Mouse (Mus musculus) liver, embryonic 13.5 days (tissue): ENCODE measurements around the gene Uchl3. TPM values are rescaled to one million over a fixed set of nuclear protein-coding genes. Genes with fewer than 3 reads are reported as not detected.

Experiments used
- ATAC-seq: fragments of 200-750 bp; cut with Nextera tagmentation; 2 replicates; pipeline ENCODE4 v1.8.0; 2017; ENCODE audit warnings: low read depth, mild to moderate bottlenecking, moderate number of reproducible peaks, moderate library complexity
- DNase-seq: peaks from one replicate; pipeline ENCODE4 v3.0.0; 2022
- H3K27ac ChIP-seq: fragments of 300-500 bp; sonication (generic); 2 replicates; pipeline ENCODE4 v1.5.1; 2015; ENCODE audit warnings: moderate library complexity, mild to moderate bottlenecking, inconsistent platforms
- H3K27me3 ChIP-seq: fragments of 300-500 bp; sonication (generic); 2 replicates; pipeline ENCODE4 v1.6.1; 2015; ENCODE audit warnings: mild to moderate bottlenecking, inconsistent platforms
- H3K36me3 ChIP-seq: fragments of 300-500 bp; sonication (generic); 2 replicates; pipeline ENCODE4 v1.6.1; 2015; ENCODE audit warnings: mild to moderate bottlenecking, inconsistent platforms
- H3K4me1 ChIP-seq: fragments of 300-500 bp; sonication (generic); replicated peaks from 2 replicates; pipeline ENCODE4 v1.6.1; 2015; ENCODE audit warnings: inconsistent platforms
- H3K4me2 ChIP-seq: fragments of 300-500 bp; sonication (generic); 2 replicates; pipeline ENCODE4 v1.6.1; 2015; ENCODE audit warnings: inconsistent platforms, mild to moderate bottlenecking, moderate library complexity
- H3K4me3 ChIP-seq: fragments of 300-500 bp; sonication (generic); replicated peaks from 2 replicates; pipeline ENCODE4 v1.5.1; 2015; ENCODE audit warnings: mild to moderate bottlenecking, inconsistent platforms
- H3K9ac ChIP-seq: fragments of 300-500 bp; sonication (generic); 2 replicates; pipeline ENCODE4 v1.6.1; 2015; ENCODE audit warnings: mild to moderate bottlenecking, inconsistent platforms
- H3K9me3 ChIP-seq: fragments of 300-500 bp; sonication (generic); replicated peaks from 2 replicates; pipeline ENCODE4 v1.6.1; 2016; ENCODE audit warnings: inconsistent platforms
- WGBS: fragments of 180-500 bp; shearing (Covaris S2); methylation state at CpG from one replicate; pipeline ENCODE4 v1.1.7; 2015; ENCODE audit not compliant: insufficient replicate concordance; 5-methylcytosine and 5-hydroxymethylcytosine counted together
- polyA plus RNA-seq: library from polyadenylated mRNA; unstranded; fragments of >200 nt; fragmentation: Nextera tagmentation; extraction: Ambion mirVana; gene quantifications from 2 replicates; pipeline ENCODE4 v1.2.1, GENCODE M21; 2015

Uchl3 gene
- polyA plus RNA-seq, 1 experiment from 2014 or later = 99.0 TPM

DNA sequence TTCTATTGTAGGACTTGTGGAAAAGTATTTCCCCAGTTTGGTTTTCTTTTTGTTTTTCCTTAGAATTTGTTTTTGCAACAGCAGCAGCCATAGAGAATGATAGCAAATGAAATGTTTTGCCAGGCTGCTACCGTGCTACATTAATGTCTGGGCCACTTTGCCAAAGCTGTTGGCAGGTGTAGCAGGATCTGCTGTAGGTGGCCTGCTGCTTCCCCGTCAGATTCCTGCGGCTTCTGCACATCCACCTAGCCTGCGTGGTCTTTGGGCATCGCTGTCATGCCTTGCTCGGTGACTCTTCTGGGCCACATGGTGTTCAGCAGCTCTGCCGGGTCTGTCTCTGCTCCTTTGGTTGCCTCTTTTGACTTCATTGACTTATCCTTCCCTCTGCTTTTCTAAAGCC is 14.9 kb downstream of the Uchl3 start:
- Histone ChIP-seq H3K27me3 (no peaks in the 10 kb centered on the region), H3K36me3 (peaks cover 15% of the 10 kb centered on the region; the same call in 1 of the 2 replicates), H3K4me2 (no peak overlapping the region), H3K27ac (no peak overlapping the region), H3K4me1 (0 out of 2 replicates have a peak, but pooled peaks cover 4% of the 10 kb centered on the region), H3K9ac (no peak overlapping the region), H3K4me3 (no peak overlapping the region), H3K9me3 (no peaks in the 10 kb centered on the region)
- DNase-seq (no peak), ATAC-seq (no peak)
- 88% methylated on average over 7 of the region's 7 CpGs for WGBS

- WGBS = 86% methylated on average over 1 of the region's 1 CpGs
- no peaks in the 10 kb centered on the region for H3K9me3 ChIP-seq
- H3K27ac ChIP-seq = no peak overlapping the region
These were observed 18.5 kb downstream of the Uchl3 start for GRCm38 (mm10) chr14:101672226-101672625.

GRCm38 (mm10) chr14:101687696-101688095 is 33.9 kb downstream of the Uchl3 start:
- no peak overlapping the region for H3K9ac ChIP-seq
- 83% methylated on average over 6 of the region's 6 CpGs for WGBS
- ATAC-seq (no peak), DNase-seq (no peak)
- H3K36me3 ChIP-seq = 0 out of 2 replicates have a peak, but pooled peaks cover 2% of the 10 kb centered on the region
- H3K4me1 ChIP-seq = no peaks in the 10 kb centered on the region
- H3K4me2 ChIP-seq = no peak overlapping the region
- H3K27me3 ChIP-seq = no peaks in the 10 kb centered on the region
- H3K9me3 ChIP-seq = no peaks in the 10 kb centered on the region
- H3K4me3 ChIP-seq = no peak overlapping the region
- H3K27ac ChIP-seq = no peak overlapping the region

More at GRCm38 (mm10) chr14:101672226-101672625, 18.5 kb downstream of the Uchl3 start:
- no peak overlapping the region for H3K4me3 ChIP-seq
- H3K27me3 ChIP-seq = no peaks in the 10 kb centered on the region
- ATAC-seq (no peak), DNase-seq (no peak)
- no peak overlapping the region for H3K9ac ChIP-seq
- H3K4me1 ChIP-seq = no peaks in the 10 kb centered on the region
- no peak overlapping the region for H3K4me2 ChIP-seq
- H3K36me3 ChIP-seq = peaks cover 22% of the 10 kb centered on the region

DNA sequence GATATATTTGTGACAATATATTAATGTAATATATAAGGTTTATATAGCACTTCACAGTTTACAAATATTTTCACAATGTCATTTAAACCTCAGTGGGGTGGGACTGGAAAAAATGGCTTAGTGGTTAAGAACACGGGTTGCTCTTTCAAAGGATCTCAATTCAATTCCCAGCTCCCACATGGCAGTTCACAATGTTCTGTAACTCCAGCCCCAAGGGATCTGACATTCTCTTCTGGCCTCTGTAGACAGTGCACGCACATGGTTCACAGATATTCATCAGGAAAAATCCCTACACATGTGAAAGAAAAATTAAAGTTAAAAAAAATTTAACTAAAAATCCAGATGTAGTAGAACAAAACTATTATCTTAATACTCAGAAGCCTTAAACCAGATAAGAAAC is 34.6 kb downstream of the Uchl3 start:
- Histone ChIP-seq H3K4me1 (no peaks in the 10 kb centered on the region), H3K4me3 (no peak overlapping the region), H3K27ac (no peak overlapping the region), H3K36me3 (0 out of 2 replicates have a peak, but pooled peaks cover 2% of the 10 kb centered on the region), H3K27me3 (no peaks in the 10 kb centered on the region), H3K4me2 (no peak overlapping the region), H3K9ac (no peak overlapping the region), H3K9me3 (no peaks in the 10 kb centered on the region)
- DNase-seq (no peak), ATAC-seq (no peak)
- 66% methylated on average over 2 of the region's 2 CpGs for WGBS

- ATAC-seq = no peak
- Histone ChIP-seq H3K9ac (no peak overlapping the region), H3K4me3 (no peak overlapping the region), H3K27ac (no peak overlapping the region), H3K27me3 (no peaks in the 10 kb centered on the region), H3K4me2 (no peak overlapping the region), H3K9me3 (no peaks in the 10 kb centered on the region), H3K36me3 (no peaks in the 10 kb centered on the region), H3K4me1 (no peaks in the 10 kb centered on the region)
- DNase-seq = no peak
- 59% methylated on average over 4 of the region's 4 CpGs for WGBS
These were observed 50.7 kb downstream of the Uchl3 start for GRCm38 (mm10) chr14:101704479-101704878.

- H3K27ac ChIP-seq = no peak overlapping the region
- DNase-seq (no peak), ATAC-seq (no peak)
- H3K36me3 ChIP-seq = no peaks in the 10 kb centered on the region
- H3K4me3 ChIP-seq = no peak overlapping the region
- H3K27me3 ChIP-seq = no peaks in the 10 kb centered on the region
- 49% methylated on average over 5 of the region's 5 CpGs for WGBS
- no peak overlapping the region for H3K4me2 ChIP-seq
- no peaks in the 10 kb centered on the region for H3K4me1 ChIP-seq
- H3K9me3 ChIP-seq = no peaks in the 10 kb centered on the region
- no peak overlapping the region for H3K9ac ChIP-seq
These were observed 53.3 kb downstream of the Uchl3 start for GRCm38 (mm10) chr14:101707088-101707487.

GRCm38 (mm10) chr14:101714414-101714813 is 60.6 kb downstream of the Uchl3 start:
- ATAC-seq (no peak), DNase-seq (no peak)
- Histone ChIP-seq H3K9ac (no peak overlapping the region), H3K4me1 (no peaks in the 10 kb centered on the region), H3K9me3 (no peaks in the 10 kb centered on the region), H3K27ac (no peak overlapping the region), H3K4me2 (no peak overlapping the region), H3K36me3 (no peaks in the 10 kb centered on the region), H3K4me3 (no peak overlapping the region), H3K27me3 (no peaks in the 10 kb centered on the region)
- WGBS = 68% methylated on average over 2 of the region's 2 CpGs

DNA sequence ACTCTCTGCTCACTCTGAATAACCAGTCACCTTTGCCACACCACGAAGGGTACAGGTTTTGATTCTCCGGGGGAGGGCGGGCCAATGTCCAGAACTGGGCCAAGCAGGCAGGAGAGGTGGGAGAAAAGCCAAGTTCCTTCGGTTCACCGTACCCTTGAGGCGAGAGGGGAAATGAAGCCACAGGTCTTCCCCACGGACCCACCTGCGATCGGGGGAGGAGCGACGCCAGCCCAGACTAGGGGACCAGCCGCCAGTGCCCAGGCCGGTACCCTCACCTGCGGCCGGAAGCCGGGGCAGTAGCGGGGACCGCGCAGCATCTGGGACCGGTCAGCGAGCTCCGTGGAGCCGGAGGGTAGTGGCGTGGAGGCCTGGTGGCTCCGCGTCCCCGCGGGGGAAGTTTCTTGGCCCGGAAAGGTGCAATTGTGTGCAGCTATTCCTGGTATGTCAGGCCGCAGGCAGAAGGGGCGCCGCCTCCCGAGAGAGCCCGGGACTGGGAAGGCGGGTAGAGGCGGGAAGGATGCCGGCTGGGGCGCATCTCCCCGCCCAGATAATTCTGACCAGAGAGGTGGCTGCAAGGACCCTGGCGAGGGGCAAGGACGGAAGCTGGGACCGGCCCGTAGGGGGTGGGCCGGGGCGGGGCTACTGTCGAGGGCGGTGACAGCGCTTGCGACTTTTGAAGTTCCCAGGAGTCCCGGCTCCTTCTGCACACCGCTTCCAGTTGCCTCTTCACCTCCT is 75.6 kb downstream of the Uchl3 start, which contains the start of the genes Gm9922 and Lmo7:
Gene Gm9922, minus strand, starts transcription at position 578 of the 735 bp plus-strand sequence.
Gene Lmo7, plus strand, starts transcription at position 721 of the 735 bp plus-strand sequence.
- Histone ChIP-seq H3K4me1 (0 out of 2 replicates have a peak, but pooled peaks cover 3% of the 10 kb centered on the region), H3K4me3 (peak within 1 kb of the TSS; percentile 59), H3K27me3 (peaks cover 55% of the 10 kb centered on the region), H3K9ac (peak within 1 kb of the TSS; percentile 49; the same call in 1 of the 2 replicates), H3K4me2 (peak within 1 kb of the TSS; percentile 75), H3K36me3 (no peaks in the 10 kb centered on the region), H3K9me3 (no peaks in the 10 kb centered on the region), H3K27ac (no peak within 1 kb of the TSS)
- WGBS = 1% methylated on average over 51 of the region's 51 CpGs
- peak; percentile 4 for DNase-seq
- ATAC-seq = peak; percentile 64

GRCm38 (mm10) chr14:101729972-101730692 is 76.4 kb downstream of the Uchl3 start:
- no peaks in the 10 kb centered on the region for H3K36me3 ChIP-seq
- H3K27ac ChIP-seq = no peak overlapping the region
- H3K9ac ChIP-seq = no peak overlapping the region
- 3% methylated on average over 28 of the region's 28 CpGs for WGBS
- no peak for DNase-seq
- ATAC-seq = no peak
- H3K27me3 ChIP-seq = peaks cover 55% of the 10 kb centered on the region
- H3K4me3 ChIP-seq = peak overlapping the region; percentile 59
- no peaks in the 10 kb centered on the region for H3K9me3 ChIP-seq
- peak overlapping the region; percentile 75 for H3K4me2 ChIP-seq
- 0 out of 2 replicates have a peak, but pooled peaks cover 3% of the 10 kb centered on the region for H3K4me1 ChIP-seq

DNA sequence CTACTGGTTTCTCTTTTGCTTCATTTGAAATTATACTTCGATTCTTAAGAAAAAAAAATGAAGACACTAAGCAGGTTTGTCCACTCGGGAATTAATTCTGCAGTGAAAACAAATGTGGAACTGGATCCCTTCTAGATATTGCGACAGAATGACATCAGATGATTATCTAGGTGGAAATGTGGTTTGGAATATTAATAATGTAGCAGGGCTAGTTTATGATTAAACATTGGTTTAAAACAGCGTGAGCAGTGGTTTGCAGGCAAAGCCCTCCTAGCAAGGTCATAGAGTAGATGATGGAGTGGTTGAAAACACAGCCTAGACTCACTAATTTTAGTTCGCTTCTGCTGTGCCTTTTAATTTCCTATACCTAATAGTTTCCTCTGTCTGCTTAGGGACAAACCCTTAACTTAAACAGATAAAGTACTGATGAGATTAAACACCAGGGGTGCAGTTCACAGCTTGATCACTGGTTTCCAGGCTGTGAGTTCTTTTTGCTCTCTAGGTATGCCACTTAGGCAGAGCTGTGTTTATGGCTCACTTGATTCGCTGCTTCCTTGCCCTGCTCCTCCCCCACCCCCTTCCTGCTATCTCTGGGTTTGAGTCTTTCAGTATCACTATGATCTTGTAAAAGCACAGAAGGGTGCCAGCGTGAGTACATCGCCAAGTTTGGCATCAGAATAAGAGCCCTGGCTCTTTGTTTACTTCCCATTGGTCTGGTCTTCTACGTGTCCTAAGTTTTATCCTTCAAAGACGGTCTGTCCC is 80.0 kb downstream of the Uchl3 start:
- H3K9me3 ChIP-seq = no peaks in the 10 kb centered on the region
- H3K9ac ChIP-seq = no peak overlapping the region
- no peak overlapping the region for H3K4me2 ChIP-seq
- ATAC-seq (no peak), DNase-seq (no peak)
- peaks cover 37% of the 10 kb centered on the region for H3K27me3 ChIP-seq
- 22% methylated on average over 10 of the region's 10 CpGs for WGBS
- H3K27ac ChIP-seq = no peak overlapping the region
- 0 out of 2 replicates have a peak, but pooled peaks cover 3% of the 10 kb centered on the region for H3K4me1 ChIP-seq
- no peak overlapping the region for H3K4me3 ChIP-seq
- H3K36me3 ChIP-seq = no peaks in the 10 kb centered on the region

- no peak for ATAC-seq
- Histone ChIP-seq H3K9me3 (no peaks in the 10 kb centered on the region), H3K27me3 (peaks cover 3% of the 10 kb centered on the region; the same call in 1 of the 2 replicates), H3K4me3 (no peak overlapping the region), H3K27ac (no peak overlapping the region), H3K4me2 (no peak overlapping the region), H3K4me1 (no peaks in the 10 kb centered on the region), H3K9ac (no peak overlapping the region), H3K36me3 (no peaks in the 10 kb centered on the region)
- WGBS = 47% methylated on average over 4 of the region's 4 CpGs
- DNase-seq = no peak
These were observed 83.7 kb downstream of the Uchl3 start for GRCm38 (mm10) chr14:101737501-101737900.
